Mouse (Mus musculus): ENCODE measurements around the gene Sdf4. TPM values are rescaled to one million over a fixed set of nuclear protein-coding genes. Genes with fewer than 3 reads are reported as not detected.

Sdf4 gene
- polyA plus RNA-seq, 1 experiment from 2014 or later = 137 TPM

DNA sequence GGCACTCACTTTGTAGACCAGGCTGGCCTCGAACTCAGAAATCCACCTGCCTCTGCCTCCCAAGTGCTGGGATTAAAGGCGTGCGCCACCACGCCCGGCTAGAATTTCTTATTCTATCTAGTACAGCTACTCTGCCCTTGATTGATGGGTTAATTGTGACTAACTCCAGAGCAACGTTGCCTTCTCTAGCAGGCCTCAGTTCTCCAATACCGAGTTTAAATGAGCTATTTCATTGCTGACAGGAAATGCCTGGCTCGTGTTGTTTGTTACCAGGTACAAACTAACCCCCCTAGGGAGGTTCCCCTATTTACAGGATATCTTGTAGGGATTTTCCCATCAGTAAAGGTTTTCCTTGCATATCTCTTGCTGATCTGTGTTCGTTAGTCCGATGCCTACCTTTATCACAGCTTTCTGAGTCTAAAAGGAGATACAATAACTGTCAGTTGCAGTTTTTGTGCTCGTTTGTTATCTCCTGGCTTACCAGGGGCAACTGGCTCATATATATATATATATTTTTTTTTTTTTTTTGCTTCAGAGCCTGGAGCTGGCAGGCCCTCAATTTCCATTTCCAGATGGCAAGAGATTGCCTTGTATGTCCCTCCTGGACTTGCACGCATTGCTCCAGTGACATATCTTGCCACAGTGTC lies 11.1 kb upstream of the Sdf4 start:
- DNase-seq (ENCODE audit: low spot score) (no peak), ATAC-seq (replicated peaks; ENCODE audit: insufficient number of reproducible peaks, low FRiP score, low TSS enrichment, low read depth) (no peak)
- Histone ChIP-seq H3K36me3 (replicated peaks; ENCODE audit: control insufficient read depth, insufficient read depth, low read depth, low read length) (no peaks in the 10 kb centered on the region), H3K4me3 (ENCODE audit: low read depth, low read length) (no peak overlapping the region), H3K9me3 (replicated peaks; ENCODE audit: control insufficient read depth, low read length) (no peaks in the 10 kb centered on the region), H3K27ac (replicated peaks; ENCODE audit: low read depth, low read length) (no peak overlapping the region), H3K4me2 (ENCODE audit: low read depth, low read length) (no peak overlapping the region), H3K4me1 (ENCODE audit: control insufficient read depth, insufficient read depth, low read length) (no peaks in the 10 kb centered on the region), H3K9ac (replicated peaks; ENCODE audit: low read length) (no peak overlapping the region), H3K27me3 (ENCODE audit: control insufficient read depth, insufficient read depth, low read length) (no peaks in the 10 kb centered on the region)
- WGBS = 76% methylated on average over 11 of the region's 12 CpGs

- Histone ChIP-seq H3K27ac (replicated peaks; ENCODE audit: low read depth, low read length) (no peak overlapping the region), H3K4me3 (ENCODE audit: low read depth, low read length) (no peak overlapping the region), H3K9ac (replicated peaks; ENCODE audit: low read length) (no peak overlapping the region), H3K9me3 (replicated peaks; ENCODE audit: control insufficient read depth, low read length) (no peaks in the 10 kb centered on the region), H3K36me3 (replicated peaks; ENCODE audit: control insufficient read depth, insufficient read depth, low read depth, low read length) (no peaks in the 10 kb centered on the region), H3K4me2 (ENCODE audit: low read depth, low read length) (no peak overlapping the region), H3K4me1 (ENCODE audit: control insufficient read depth, insufficient read depth, low read length) (no peaks in the 10 kb centered on the region), H3K27me3 (ENCODE audit: control insufficient read depth, insufficient read depth, low read length) (no peaks in the 10 kb centered on the region)
- WGBS = 18% methylated on average over 2 of the region's 2 CpGs
- ATAC-seq (replicated peaks; ENCODE audit: insufficient number of reproducible peaks, low FRiP score, low TSS enrichment, low read depth) (no peak), DNase-seq (ENCODE audit: low spot score) (no peak)
Measured at GRCm38 (mm10) chr4:155983788-155984187, 8.9 kb upstream of the Sdf4 start.

GRCm38 (mm10) chr4:155991211-155991907 lies 1.3 kb upstream of the Sdf4 start:
- H3K27ac ChIP-seq (replicated peaks; ENCODE audit: low read depth, low read length) = no peak overlapping the region
- H3K27me3 ChIP-seq (ENCODE audit: control insufficient read depth, insufficient read depth, low read length) = no peaks in the 10 kb centered on the region
- H3K4me1 ChIP-seq (ENCODE audit: control insufficient read depth, insufficient read depth, low read length) = no peaks in the 10 kb centered on the region
- no peaks in the 10 kb centered on the region for H3K9me3 ChIP-seq (replicated peaks; ENCODE audit: control insufficient read depth, low read length)
- H3K9ac ChIP-seq (replicated peaks; ENCODE audit: low read length) = peak overlapping the region; percentile 88
- ATAC-seq (replicated peaks; ENCODE audit: insufficient number of reproducible peaks, low FRiP score, low TSS enrichment, low read depth) (no peak; the same call in 1 of the 2 replicates), DNase-seq (ENCODE audit: low spot score) (no peak)
- peak overlapping the region; percentile 96 for H3K4me2 ChIP-seq (ENCODE audit: low read depth, low read length)
- peak overlapping the region; percentile 74 for H3K4me3 ChIP-seq (ENCODE audit: low read depth, low read length)
- no peaks in the 10 kb centered on the region for H3K36me3 ChIP-seq (replicated peaks; ENCODE audit: control insufficient read depth, insufficient read depth, low read depth, low read length)
- WGBS = 89% methylated on average over 22 of the region's 22 CpGs

GRCm38 (mm10) chr4:155991908-155992230 lies 803 bp upstream of the Sdf4 start:
- Histone ChIP-seq H3K27me3 (ENCODE audit: control insufficient read depth, insufficient read depth, low read length) (no peaks in the 10 kb centered on the region), H3K36me3 (replicated peaks; ENCODE audit: control insufficient read depth, insufficient read depth, low read depth, low read length) (no peaks in the 10 kb centered on the region), H3K27ac (replicated peaks; ENCODE audit: low read depth, low read length) (peak overlapping the region; percentile 95), H3K4me1 (ENCODE audit: control insufficient read depth, insufficient read depth, low read length) (no peaks in the 10 kb centered on the region), H3K4me2 (ENCODE audit: low read depth, low read length) (peak overlapping the region; percentile 96), H3K4me3 (ENCODE audit: low read depth, low read length) (peak overlapping the region; percentile 74), H3K9ac (replicated peaks; ENCODE audit: low read length) (peak overlapping the region; percentile 88), H3K9me3 (replicated peaks; ENCODE audit: control insufficient read depth, low read length) (no peaks in the 10 kb centered on the region)
- ATAC-seq (replicated peaks; ENCODE audit: insufficient number of reproducible peaks, low FRiP score, low TSS enrichment, low read depth) (no peak; the same call in 1 of the 2 replicates), DNase-seq (ENCODE audit: low spot score) (no peak)
- WGBS = 30% methylated on average over 37 of the region's 37 CpGs

GRCm38 (mm10) chr4:155992906-155993547 lies 355 bp downstream of the Sdf4 start:
- peak overlapping the region; percentile 88 for H3K9ac ChIP-seq (replicated peaks; ENCODE audit: low read length)
- H3K4me2 ChIP-seq (ENCODE audit: low read depth, low read length) = peak overlapping the region; percentile 43
- H3K36me3 ChIP-seq (replicated peaks; ENCODE audit: control insufficient read depth, insufficient read depth, low read depth, low read length) = no peaks in the 10 kb centered on the region; the same call in 1 of the 2 replicates
- no peaks in the 10 kb centered on the region for H3K9me3 ChIP-seq (replicated peaks; ENCODE audit: control insufficient read depth, low read length)
- H3K27ac ChIP-seq (replicated peaks; ENCODE audit: low read depth, low read length) = peak overlapping the region; percentile 80
- ATAC-seq (replicated peaks; ENCODE audit: insufficient number of reproducible peaks, low FRiP score, low TSS enrichment, low read depth) = peak; percentile 80
- no peaks in the 10 kb centered on the region for H3K4me1 ChIP-seq (ENCODE audit: control insufficient read depth, insufficient read depth, low read length)
- peak; percentile 97 for DNase-seq (ENCODE audit: low spot score)
- under 1% methylated on average over 70 of the region's 70 CpGs for WGBS
- no peaks in the 10 kb centered on the region for H3K27me3 ChIP-seq (ENCODE audit: control insufficient read depth, insufficient read depth, low read length)
- H3K4me3 ChIP-seq (ENCODE audit: low read depth, low read length) = peak overlapping the region; percentile 74

DNA sequence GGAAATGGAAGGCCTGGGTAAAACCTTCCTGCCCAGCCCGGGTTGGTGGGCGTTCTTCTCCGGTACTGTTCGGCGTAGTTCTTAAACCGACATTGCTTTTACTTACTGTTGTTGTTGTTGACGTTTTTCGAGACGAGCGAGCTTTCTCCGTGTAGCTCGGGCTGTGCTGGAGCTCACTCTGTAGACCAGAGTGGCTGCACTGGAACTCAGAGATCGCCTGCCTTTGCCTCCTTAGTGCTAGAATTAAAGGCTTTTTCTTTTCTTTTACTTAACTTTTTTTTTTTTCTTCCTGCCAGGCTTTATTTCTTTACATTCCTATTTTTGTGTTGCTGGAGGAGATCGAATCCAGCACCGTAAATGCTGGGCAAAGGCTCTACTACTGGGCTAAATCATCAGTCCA lies 934 bp downstream of the Sdf4 start:
- peak overlapping the region; percentile 74 for H3K4me3 ChIP-seq (ENCODE audit: low read depth, low read length)
- no peak for ATAC-seq (replicated peaks; ENCODE audit: insufficient number of reproducible peaks, low FRiP score, low TSS enrichment, low read depth)

DNA sequence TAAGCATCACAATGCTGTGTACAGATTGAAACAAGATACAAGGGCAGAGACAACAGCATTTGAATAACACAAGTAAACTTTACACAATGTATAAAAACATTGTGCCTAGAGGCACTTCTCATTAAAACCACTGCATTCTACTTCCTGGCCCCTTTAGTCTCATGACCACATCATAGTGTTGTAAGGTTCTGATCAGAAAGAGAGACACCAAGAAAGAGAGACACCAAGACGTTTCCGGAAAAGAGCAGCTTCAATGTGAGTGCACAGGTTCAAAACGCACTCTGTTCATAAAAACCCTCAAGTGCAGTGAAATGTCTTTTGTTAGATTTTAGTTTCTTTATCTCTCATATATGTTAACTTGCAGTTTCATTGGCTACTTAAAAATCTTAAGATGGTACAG lies 11.4 kb downstream of the Sdf4 start:
- Histone ChIP-seq H3K36me3 (replicated peaks; ENCODE audit: control insufficient read depth, insufficient read depth, low read depth, low read length) (peaks cover 8% of the 10 kb centered on the region), H3K27me3 (ENCODE audit: control insufficient read depth, insufficient read depth, low read length) (no peaks in the 10 kb centered on the region), H3K4me3 (ENCODE audit: low read depth, low read length) (no peak overlapping the region), H3K4me2 (ENCODE audit: low read depth, low read length) (no peak overlapping the region), H3K9ac (replicated peaks; ENCODE audit: low read length) (no peak overlapping the region), H3K27ac (replicated peaks; ENCODE audit: low read depth, low read length) (no peak overlapping the region), H3K4me1 (ENCODE audit: control insufficient read depth, insufficient read depth, low read length) (no peaks in the 10 kb centered on the region), H3K9me3 (replicated peaks; ENCODE audit: control insufficient read depth, low read length) (no peaks in the 10 kb centered on the region)
- WGBS = 90% methylated on average over 3 of the region's 3 CpGs
- DNase-seq (ENCODE audit: low spot score) = no peak
- ATAC-seq (replicated peaks; ENCODE audit: insufficient number of reproducible peaks, low FRiP score, low TSS enrichment, low read depth) = no peak

More for the DNA sequence above, 934 bp downstream of the Sdf4 start:
- 6% methylated on average over 15 of the region's 15 CpGs for WGBS
- H3K27ac ChIP-seq (replicated peaks; ENCODE audit: low read depth, low read length) = peak overlapping the region; percentile 80
- no peaks in the 10 kb centered on the region for H3K9me3 ChIP-seq (replicated peaks; ENCODE audit: control insufficient read depth, low read length)
- DNase-seq (ENCODE audit: low spot score) = no peak
- H3K4me2 ChIP-seq (ENCODE audit: low read depth, low read length) = peak overlapping the region; percentile 43
- no peaks in the 10 kb centered on the region for H3K27me3 ChIP-seq (ENCODE audit: control insufficient read depth, insufficient read depth, low read length)
- H3K9ac ChIP-seq (replicated peaks; ENCODE audit: low read length) = peak overlapping the region; percentile 88
- no peaks in the 10 kb centered on the region for H3K4me1 ChIP-seq (ENCODE audit: control insufficient read depth, insufficient read depth, low read length)
- no peaks in the 10 kb centered on the region; the same call in 1 of the 2 replicates for H3K36me3 ChIP-seq (replicated peaks; ENCODE audit: control insufficient read depth, insufficient read depth, low read depth, low read length)

DNA sequence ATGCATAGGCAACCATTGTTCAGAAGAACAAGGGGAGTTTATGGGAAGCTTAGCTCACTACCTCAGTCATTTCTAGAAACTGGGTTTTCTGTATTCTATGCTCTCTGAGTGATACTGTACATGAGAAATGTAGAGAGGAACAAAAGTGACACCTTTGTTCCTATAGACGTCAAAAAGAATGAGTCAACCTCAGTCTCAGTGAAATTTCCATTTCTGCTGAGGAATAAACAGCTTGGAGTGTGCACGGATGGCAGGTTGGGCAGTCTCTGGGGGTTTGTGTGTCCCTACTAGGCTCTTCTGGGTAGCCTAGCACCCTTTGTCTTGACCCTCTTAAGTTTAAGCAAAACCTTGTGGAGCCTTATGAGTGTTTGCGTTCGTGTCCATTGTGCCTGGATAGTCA lies 15.7 kb downstream of the Sdf4 start:
- Histone ChIP-seq H3K4me3 (ENCODE audit: low read depth, low read length) (no peak overlapping the region), H3K36me3 (replicated peaks; ENCODE audit: control insufficient read depth, insufficient read depth, low read depth, low read length) (peaks cover 7% of the 10 kb centered on the region), H3K4me2 (ENCODE audit: low read depth, low read length) (no peak overlapping the region), H3K27me3 (ENCODE audit: control insufficient read depth, insufficient read depth, low read length) (no peaks in the 10 kb centered on the region), H3K4me1 (ENCODE audit: control insufficient read depth, insufficient read depth, low read length) (no peaks in the 10 kb centered on the region), H3K27ac (replicated peaks; ENCODE audit: low read depth, low read length) (no peak overlapping the region), H3K9me3 (replicated peaks; ENCODE audit: control insufficient read depth, low read length) (no peaks in the 10 kb centered on the region), H3K9ac (replicated peaks; ENCODE audit: low read length) (no peak overlapping the region)
- ATAC-seq (replicated peaks; ENCODE audit: insufficient number of reproducible peaks, low FRiP score, low TSS enrichment, low read depth) (no peak), DNase-seq (ENCODE audit: low spot score) (no peak)
- 94% methylated on average over 4 of the region's 4 CpGs for WGBS

Data from embryonic facial prominence, embryonic 11.5 days (tissue).